Mouse (Mus musculus) kidney, postnatal 0 days (tissue): ENCODE measurements around the gene Avp. TPM values are rescaled to one million over a fixed set of nuclear protein-coding genes. Genes with fewer than 3 reads are reported as not detected.

Source experiments
- ATAC-seq: fragments of 200-750 bp; cut with Nextera tagmentation; replicated peaks from 2 replicates; pipeline ENCODE4 v1.8.0; 2017; ENCODE audit warnings: low read depth, moderate number of reproducible peaks, moderate TSS enrichment, moderate library complexity; ENCODE audit not compliant: low FRiP score
- DNase-seq: peaks from one replicate; pipeline ENCODE4 v3.0.0-alpha.2; 2016; ENCODE audit warnings: low spot score
- H3K27ac ChIP-seq: fragments of 300-500 bp; sonication (generic); 2 replicates; pipeline ENCODE4 v1.5.1; 2014; ENCODE audit warnings: mild to moderate bottlenecking
- H3K27me3 ChIP-seq: fragments of 300-500 bp; sonication (generic); 2 replicates; pipeline ENCODE4 v1.6.1; 2014; ENCODE audit warnings: low read length, mixed read lengths; ENCODE audit not compliant: insufficient read depth
- H3K36me3 ChIP-seq: fragments of 300-500 bp; sonication (generic); 2 replicates; pipeline ENCODE4 v1.6.1; 2014; ENCODE audit warnings: low read length, mixed read lengths; ENCODE audit not compliant: insufficient read depth
- H3K4me1 ChIP-seq: fragments of 300-500 bp; sonication (generic); replicated peaks from 2 replicates; pipeline ENCODE4 v1.6.1; 2014; ENCODE audit warnings: antibody characterized with exemption, low read length, mixed read lengths; ENCODE audit not compliant: insufficient read depth
- H3K4me2 ChIP-seq: fragments of 300-500 bp; sonication (generic); 2 replicates; pipeline ENCODE4 v1.6.1; 2014; ENCODE audit warnings: mild to moderate bottlenecking, low read length, moderate library complexity, mixed read lengths
- H3K4me3 ChIP-seq: fragments of 300-500 bp; sonication (generic); replicated peaks from 2 replicates; pipeline ENCODE4 v1.5.1; 2014; ENCODE audit warnings: low read depth, low read length
- H3K9ac ChIP-seq: fragments of 300-500 bp; sonication (generic); 2 replicates; pipeline ENCODE4 v1.6.1; 2014; ENCODE audit warnings: low read depth, low read length
- H3K9me3 ChIP-seq: fragments of 300-500 bp; sonication (generic); replicated peaks from 2 replicates; pipeline ENCODE4 v1.6.1; 2016; ENCODE audit warnings: low read length, inconsistent platforms, mixed read lengths
- CTCF ChIP-seq: IDR thresholded peaks from 2 replicates; pipeline ENCODE4 v1.5.1; 2016; ENCODE audit warnings: antibody characterized with exemption, low read depth, mild to moderate bottlenecking, moderate library complexity
- WGBS: fragments of 180-500 bp; shearing (Covaris S2); extraction: QIAGEN DNeasy Blood & Tissue Kit; methylation state at CpG from one replicate; pipeline ENCODE4 v1.1.7; 2014; 5-methylcytosine and 5-hydroxymethylcytosine counted together
- microRNA-seq: library from miRNA; unstranded; fragments of <30 nt; microRNA quantifications from one replicate; pipeline ENCODE4, GENCODE M21; 2016
- polyA plus RNA-seq: library from polyadenylated mRNA; unstranded; fragments of >200 nt; fragmentation: Nextera tagmentation; extraction: Ambion mirVana; gene quantifications from 2 replicates; pipeline ENCODE4 v1.2.1, GENCODE M21; 2015

Avp gene
- polyA plus RNA-seq, 1 experiment from 2014 or later: not detected

DNA sequence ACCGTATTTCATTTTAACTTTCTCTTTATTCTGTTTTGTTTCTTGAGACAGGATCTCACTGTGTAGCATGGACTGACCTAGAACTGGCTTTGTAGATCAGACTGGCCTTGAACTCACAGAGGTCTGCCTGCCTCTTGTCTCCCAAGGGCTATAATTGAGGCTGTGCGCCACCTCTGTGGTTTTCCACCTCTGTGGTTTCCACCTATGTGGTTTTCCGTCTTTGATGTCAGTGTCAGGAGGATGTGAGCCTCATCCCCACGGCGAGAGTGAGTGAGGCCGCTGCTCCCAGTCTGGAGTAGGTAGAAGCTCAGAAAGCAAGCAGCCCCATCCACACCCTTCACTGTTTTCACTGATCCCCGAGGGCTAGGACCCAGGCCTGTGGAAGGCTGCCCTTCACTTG is 27.5 kb downstream of the Avp start:
- ATAC-seq (no peak), DNase-seq (no peak)
- 83% methylated on average over 7 of the region's 7 CpGs for WGBS
- Histone ChIP-seq H3K27ac (no peak overlapping the region), H3K4me2 (no peak overlapping the region), H3K9ac (no peak overlapping the region), H3K36me3 (peaks cover 33% of the 10 kb centered on the region), H3K4me3 (no peak overlapping the region), H3K9me3 (no peaks in the 10 kb centered on the region), H3K27me3 (no peaks in the 10 kb centered on the region), H3K4me1 (no peaks in the 10 kb centered on the region)
- no peak for TF ChIP-seq CTCF

DNA sequence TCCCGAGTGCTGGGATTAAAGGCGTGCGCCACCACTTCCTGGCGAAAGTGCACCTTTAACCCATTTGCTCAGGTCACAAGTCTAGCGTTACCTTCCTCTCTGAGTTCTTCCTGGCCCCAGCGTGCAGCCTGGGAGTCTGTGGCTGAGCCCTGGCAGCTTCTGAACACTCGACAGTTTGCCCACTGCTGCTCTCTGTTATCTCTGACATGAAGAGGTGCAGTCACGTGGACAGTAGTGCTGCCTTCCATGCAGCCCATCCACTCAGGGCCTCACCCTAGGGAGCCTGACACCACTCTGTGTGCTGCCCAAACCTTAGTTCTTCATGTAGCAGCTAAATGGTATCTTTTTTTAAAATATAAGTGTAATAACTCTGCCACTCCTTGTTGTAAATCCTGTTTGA is 35.4 kb downstream of the Avp start:
- no peaks in the 10 kb centered on the region for H3K9me3 ChIP-seq
- no peak overlapping the region for H3K4me2 ChIP-seq
- peaks cover 67% of the 10 kb centered on the region for H3K36me3 ChIP-seq
- H3K27ac ChIP-seq: no peak overlapping the region
- no peak for TF ChIP-seq CTCF
- DNase-seq: no peak
- 83% methylated on average over 8 of the region's 8 CpGs for WGBS
- H3K27me3 ChIP-seq: no peaks in the 10 kb centered on the region
- ATAC-seq: no peak
- H3K9ac ChIP-seq: no peak overlapping the region
- H3K4me3 ChIP-seq: no peak overlapping the region
- no peaks in the 10 kb centered on the region for H3K4me1 ChIP-seq

DNA sequence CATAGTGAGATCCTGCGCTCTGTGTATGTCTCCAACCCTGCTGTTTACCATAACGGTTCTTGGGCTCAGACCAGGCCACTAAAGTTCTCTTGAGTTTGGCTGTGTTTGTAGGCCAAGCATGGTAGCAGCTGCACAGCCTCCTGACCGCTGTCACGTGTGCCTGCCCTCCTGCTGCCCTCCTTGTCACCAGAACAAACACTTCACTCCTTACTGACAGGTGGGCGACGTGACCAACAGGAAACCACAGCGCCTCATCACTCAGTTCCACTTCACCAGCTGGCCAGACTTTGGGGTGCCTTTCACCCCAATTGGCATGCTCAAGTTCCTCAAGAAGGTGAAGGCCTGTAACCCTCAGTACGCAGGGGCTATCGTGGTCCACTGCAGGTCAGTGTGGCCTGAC is 42.1 kb downstream of the Avp start:
- Histone ChIP-seq H3K4me3 (no peak overlapping the region), H3K9me3 (no peaks in the 10 kb centered on the region), H3K4me2 (no peak overlapping the region), H3K9ac (no peak overlapping the region), H3K27ac (no peak overlapping the region), H3K36me3 (peaks cover 64% of the 10 kb centered on the region), H3K4me1 (no peaks in the 10 kb centered on the region), H3K27me3 (no peaks in the 10 kb centered on the region)
- no peak for TF ChIP-seq CTCF
- 79% methylated on average over 9 of the region's 9 CpGs for WGBS
- DNase-seq (no peak), ATAC-seq (no peak)

DNA sequence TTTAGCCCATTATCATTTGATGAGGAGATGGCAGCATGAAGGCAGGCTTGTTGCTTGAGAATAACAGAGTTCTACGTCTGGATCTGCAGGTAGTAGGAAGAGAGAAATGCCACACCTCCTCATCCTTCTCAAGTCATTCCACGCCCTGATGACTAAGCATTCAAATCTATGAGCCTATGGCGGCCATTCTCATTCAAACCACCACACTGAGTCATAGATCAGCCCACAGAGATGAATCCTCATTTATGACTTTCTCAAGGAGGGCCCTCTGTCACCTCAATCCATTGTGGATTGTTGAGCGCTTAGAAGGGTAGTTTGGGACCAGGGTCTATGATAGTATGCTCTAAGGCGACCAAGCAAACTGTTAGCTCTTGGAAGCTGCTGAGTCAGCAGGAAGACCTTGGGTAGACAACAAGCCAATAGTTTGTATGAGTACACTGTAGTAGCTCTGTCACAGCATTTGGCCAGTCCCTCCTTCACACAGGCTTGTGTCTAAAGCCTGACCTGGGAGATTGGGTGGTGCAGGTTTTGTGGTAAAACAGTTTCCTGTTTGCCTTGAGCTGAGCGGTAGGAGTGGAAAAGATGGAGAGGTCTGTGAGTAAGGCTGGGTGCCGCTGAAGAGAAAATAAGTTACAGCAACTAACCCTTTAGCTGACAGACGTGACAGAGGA is 43.3 kb downstream of the Avp start:
- ATAC-seq: no peak
- WGBS: 91% methylated on average over 8 of the region's 8 CpGs
- no peaks in the 10 kb centered on the region for H3K4me1 ChIP-seq
- H3K36me3 ChIP-seq: peaks cover 56% of the 10 kb centered on the region
- no peaks in the 10 kb centered on the region for H3K9me3 ChIP-seq
- no peak overlapping the region for H3K4me3 ChIP-seq
- H3K27me3 ChIP-seq: no peaks in the 10 kb centered on the region
- no peak overlapping the region for H3K9ac ChIP-seq
- no peak for DNase-seq
- H3K27ac ChIP-seq: no peak overlapping the region
- TF ChIP-seq CTCF: no peak
- H3K4me2 ChIP-seq: no peak overlapping the region

- no peak overlapping the region for H3K4me3 ChIP-seq
- no peak overlapping the region for H3K9ac ChIP-seq
- no peaks in the 10 kb centered on the region for H3K27me3 ChIP-seq
- DNase-seq: no peak
- H3K4me2 ChIP-seq: no peak overlapping the region
- no peaks in the 10 kb centered on the region for H3K4me1 ChIP-seq
- no peaks in the 10 kb centered on the region for H3K9me3 ChIP-seq
- WGBS: 76% methylated on average over 3 of the region's 3 CpGs
- no peak for ATAC-seq
- no peak overlapping the region for H3K27ac ChIP-seq
- TF ChIP-seq CTCF: no peak
- peaks cover 38% of the 10 kb centered on the region for H3K36me3 ChIP-seq
Observed at GRCm38 (mm10) chr2:130536890-130537289, 45.5 kb downstream of the Avp start.

DNA sequence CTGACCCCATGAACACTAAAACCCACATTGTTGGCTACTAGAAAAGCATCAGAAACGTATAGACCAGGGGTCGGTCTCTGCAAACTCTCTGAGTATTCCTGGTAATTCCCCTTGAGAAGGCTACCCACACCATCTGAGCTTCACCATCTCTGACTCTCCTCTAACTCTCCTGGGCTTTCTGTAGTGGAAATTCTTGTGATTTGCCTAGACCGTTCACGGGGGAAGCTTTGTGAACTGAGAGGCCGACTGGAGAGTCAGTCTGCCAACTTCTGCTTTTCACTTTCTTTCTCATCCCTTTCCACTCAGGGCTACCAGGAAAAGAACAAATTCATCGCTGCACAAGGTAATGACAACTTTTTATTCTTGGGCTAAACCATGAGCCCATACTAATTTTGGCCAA is 47.3 kb downstream of the Avp start:
- Histone ChIP-seq H3K9me3 (no peaks in the 10 kb centered on the region), H3K4me2 (no peak overlapping the region), H3K4me1 (no peaks in the 10 kb centered on the region), H3K9ac (no peak overlapping the region), H3K27ac (no peak overlapping the region), H3K36me3 (peaks cover 22% of the 10 kb centered on the region), H3K27me3 (no peaks in the 10 kb centered on the region), H3K4me3 (no peak overlapping the region)
- no peak for DNase-seq
- no peak for TF ChIP-seq CTCF
- ATAC-seq: no peak
- WGBS: 93% methylated on average over 6 of the region's 6 CpGs

DNA sequence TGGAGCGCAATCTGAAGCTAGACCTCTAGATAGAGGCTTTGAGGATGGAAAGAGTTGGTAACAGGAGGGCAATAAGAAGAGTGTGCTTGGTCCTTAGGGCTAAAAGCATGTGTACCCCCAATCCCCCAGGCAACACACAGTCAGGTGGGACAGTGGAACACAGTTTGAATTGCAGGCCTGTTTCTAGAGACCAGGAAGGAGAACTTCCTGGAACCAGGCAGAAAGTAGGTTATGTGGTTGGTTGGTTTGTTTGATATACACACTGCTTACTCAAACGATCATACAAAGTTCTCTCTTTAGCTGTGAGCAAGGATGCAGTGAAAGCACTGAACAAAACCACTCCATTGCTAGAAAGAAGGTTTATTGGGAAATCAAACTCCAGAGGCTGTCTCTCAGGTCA is 50.2 kb downstream of the Avp start:
- H3K4me3 ChIP-seq: no peak overlapping the region
- no peaks in the 10 kb centered on the region for H3K27me3 ChIP-seq
- no peak for TF ChIP-seq CTCF
- DNase-seq (no peak), ATAC-seq (no peak)
- H3K4me2 ChIP-seq: no peak overlapping the region
- H3K9me3 ChIP-seq: no peaks in the 10 kb centered on the region
- no peak overlapping the region for H3K27ac ChIP-seq
- WGBS: 81% methylated on average over 2 of the region's 2 CpGs
- no peak overlapping the region for H3K9ac ChIP-seq
- H3K36me3 ChIP-seq: peaks cover 12% of the 10 kb centered on the region
- H3K4me1 ChIP-seq: no peaks in the 10 kb centered on the region

Small RNAs within 50 kb of the gene (microRNA-seq; reads per million reads assigned to microRNA genes)
- not detected for gene Gm23876

Other genes with a start within 250 kb of the Avp start
- 62.1 and 64.8 TPM in 2 replicates for gene Cpxm1, start 185.0 kb downstream of the Avp start, polyA plus RNA-seq
- gene Gm28372, start 177.3 kb downstream of the Avp start, polyA plus RNA-seq: not detected in 2 replicates
- not detected in 2 replicates for gene 1700020A23Rik, start 177.3 kb downstream of the Avp start, polyA plus RNA-seq
- gene Tmem239, start 176.1 kb downstream of the Avp start, polyA plus RNA-seq: not detected in 2 replicates
- gene Vps16, start 158.2 kb downstream of the Avp start, polyA plus RNA-seq: 64.6 and 68.6 TPM in 2 replicates
- 12.1 and 13.0 TPM in 2 replicates for gene Pced1a, start 157.9 kb downstream of the Avp start, polyA plus RNA-seq
- gene Ptpra, start 132.3 kb downstream of the Avp start, polyA plus RNA-seq: 72.9 and 80.3 TPM in 2 replicates
- 103 and 110 TPM in 2 replicates for gene Mrps26, start 18.8 kb downstream of the Avp start, polyA plus RNA-seq
- gene Oxt, start 6.4 kb downstream of the Avp start, polyA plus RNA-seq: 0.63 and 0.65 TPM in 2 replicates
- gene Fastkd5, start 47.5 kb upstream of the Avp start, polyA plus RNA-seq: 12.4 and 12.6 TPM in 2 replicates
- gene Ubox5, start 47.5 kb upstream of the Avp start, polyA plus RNA-seq: 7.5 and 9.3 TPM in 2 replicates
- gene Lzts3, start 60.2 kb upstream of the Avp start, polyA plus RNA-seq: 10.7 and 11.2 TPM in 2 replicates
- 89.6 and 96.6 TPM in 2 replicates for gene Ddrgk1, start 82.1 kb upstream of the Avp start, polyA plus RNA-seq
- gene Itpa, start 85.1 kb upstream of the Avp start, polyA plus RNA-seq: 98.8 and 99.2 TPM in 2 replicates
- gene Slc4a11, start 115.0 kb upstream of the Avp start, polyA plus RNA-seq: 7.6 and 8.3 TPM in 2 replicates